In the genomic region with DNA sequence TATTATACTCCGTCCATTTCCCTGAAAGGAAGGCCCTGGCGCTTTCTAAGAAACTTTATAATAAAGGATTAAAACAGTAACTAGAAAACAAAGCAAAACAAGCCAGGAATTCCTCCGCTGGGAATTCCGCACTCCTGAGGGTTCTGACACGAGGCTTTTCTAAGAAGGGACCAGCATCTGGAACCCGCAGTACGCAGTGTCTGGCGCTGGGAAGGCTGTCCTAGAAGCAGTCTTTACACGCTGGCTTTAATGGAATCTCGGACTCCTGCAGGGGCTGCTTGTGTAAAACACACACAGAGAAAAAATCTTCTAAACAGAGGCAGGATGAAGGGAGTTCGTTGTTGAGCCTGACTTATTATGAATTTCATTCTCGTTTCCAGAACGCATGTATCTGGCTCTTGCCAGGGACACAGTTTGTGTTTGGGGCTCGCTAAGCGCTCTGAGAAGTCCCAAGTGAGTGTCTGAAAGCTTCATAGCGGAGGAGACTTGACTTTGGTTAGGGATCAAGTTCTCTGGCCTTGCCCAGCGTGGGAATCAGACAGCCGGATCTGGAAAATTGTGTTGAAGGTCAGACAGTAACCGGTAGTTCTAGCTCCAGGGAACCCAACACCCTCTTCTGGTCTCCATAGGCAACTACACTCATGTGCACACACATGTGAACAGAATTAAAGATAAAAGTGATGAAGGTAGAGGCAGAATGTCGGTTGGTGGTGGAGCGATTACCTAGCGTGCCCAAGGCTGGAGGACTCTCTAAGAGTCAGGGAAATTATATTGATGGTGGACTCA, we compare ENCODE assay signal across 11 mouse cellular contexts.
DNase-seq lines count a peak whose midpoint lies in the region; ATAC-seq and TF ChIP-seq lines count a peak whose summit lies in the region.
"Had no signal": no experiment of that assay in that cellular context is flagged by ENCODE, and none has a peak within 500 bp of the region (broad histone marks: within the 10 kb centered on the region; RNA-seq: fewer than 3 reads in every experiment).

No protein-coding gene starts in this region.

- H3K27ac ChIP-seq in lung, embryonic 14.5 days (ENCODE audit: low read depth), result peak overlapping the region; percentile 85
- H3K27ac ChIP-seq in heart, embryonic 14.5 days (replicated peaks in 1 of 2; ENCODE audit: control insufficient read depth in 1 of 2, insufficient read depth in 1 of 2, low read depth in 2 of 2, low read length in 2 of 2), result peak overlapping the region; percentile 87 to 96
- H3K27ac ChIP-seq: liver, embryonic 15.5 days had no signal

- no peak for ATAC-seq in lung, embryonic 14.5 days (ENCODE audit: insufficient read depth)
- ATAC-seq in heart, embryonic 14.5 days (ENCODE audit: insufficient number of reproducible peaks, insufficient read depth, low FRiP score, low read depth), result no peak

- no peaks in the 10 kb centered on the region for H3K9me3 ChIP-seq in lung, embryonic 14.5 days (ENCODE audit: low read depth, low read length)
- no peaks in the 10 kb centered on the region for H3K9me3 ChIP-seq in heart, embryonic 14.5 days (ENCODE audit: control insufficient read depth, low read length)
- H3K9me3 ChIP-seq: liver, embryonic 15.5 days had no signal

- H3K36me3 ChIP-seq in lung, embryonic 14.5 days (ENCODE audit: insufficient read depth), result no peaks in the 10 kb centered on the region
- no peaks in the 10 kb centered on the region for H3K36me3 ChIP-seq in heart, embryonic 14.5 days (ENCODE audit: control insufficient read depth, insufficient read depth, low read length)
- H3K36me3 ChIP-seq: liver, embryonic 15.5 days had no signal

- peaks cover 16% of the 10 kb centered on the region for H3K4me1 ChIP-seq in lung, embryonic 14.5 days (ENCODE audit: insufficient read depth)
- peaks cover 45 to 66% of the 10 kb centered on the region in 2 experiments for H3K4me1 ChIP-seq in heart, embryonic 14.5 days (ENCODE audit: control insufficient read depth in 2 of 2, insufficient read depth in 2 of 2, low read length in 2 of 2)
- H3K4me1 ChIP-seq: liver, embryonic 15.5 days had no signal

- H3K9ac ChIP-seq in lung, embryonic 14.5 days, result no peak overlapping the region
- no peak overlapping the region for H3K9ac ChIP-seq in heart, embryonic 14.5 days (ENCODE audit: low read length)
- H3K9ac ChIP-seq: liver, embryonic 15.5 days had no signal

- H3K27me3 ChIP-seq in lung, embryonic 14.5 days (ENCODE audit: insufficient read depth, low read length), result no peaks in the 10 kb centered on the region
- H3K27me3 ChIP-seq in heart, embryonic 14.5 days (ENCODE audit: control insufficient read depth, insufficient read depth, low read length), result no peaks in the 10 kb centered on the region
- H3K27me3 ChIP-seq: liver, embryonic 15.5 days had no signal

- H3K4me3 ChIP-seq in lung, embryonic 14.5 days (ENCODE audit: low read depth, low read length), result no peak overlapping the region
- no peak overlapping the region for H3K4me3 ChIP-seq in heart, embryonic 14.5 days (ENCODE audit: control insufficient read depth in 1 of 2, insufficient read depth in 1 of 2, low read depth in 1 of 2, low read length in 2 of 2)
- H3K4me3 ChIP-seq: liver, embryonic 15.5 days had no signal

- WGBS in lung, embryonic 14.5 days, result 79% methylated on average over 22 of the region's 22 CpGs
- 82% methylated on average over 22 of the region's 22 CpGs for WGBS in heart, embryonic 14.5 days

- TF ChIP-seq CTCF in lung, embryonic 14.5 days (IDR thresholded peaks at IDR 0.05; ENCODE audit: low read depth), result peak; percentile 43

- no peak overlapping the region for H3K4me2 ChIP-seq in lung, embryonic 14.5 days
- peak overlapping the region; percentile 28; the same call in 1 of the 2 replicates for H3K4me2 ChIP-seq in heart, embryonic 14.5 days (ENCODE audit: low read length)
- H3K4me2 ChIP-seq: liver, embryonic 15.5 days had no signal

- peak; percentile 25 for DNase-seq in adrenal gland, postnatal 14 days
- no peak for DNase-seq in adrenal gland, adult (ENCODE audit: inconsistent age in 2 of 2, low spot score in 1 of 2)
- DNase-seq in lung, embryonic 14.5 days, result peak; percentile 39
- DNase-seq in lung, postnatal 25 days (ENCODE audit: low spot score), result no peak
- peak; percentile 18 for DNase-seq in lung, postnatal 36 days
- no peak for DNase-seq in layer of hippocampus, adult 11-12 months (ENCODE audit: low spot score)
- DNase-seq in frontal cortex, postnatal 25 days (ENCODE audit: low spot score in 2 of 2), result no peak
- DNase-seq: cerebellum, postnatal 10 days; thymus, adult 2 months had no signal

Comparison
In these comparisons a context has a peak if more than half of its experiments do, and no peak if none do; other contexts are left out.
1. DNase-seq: peak in adrenal gland, postnatal 14 days (single experiment), lung, embryonic 14.5 days (single experiment) and lung, postnatal 36 days (single experiment); none in adrenal gland, adult (0 of 2), lung, postnatal 25 days (single experiment), layer of hippocampus, adult 11-12 months (single experiment) and frontal cortex, postnatal 25 days (0 of 2).